Comparison of ENCODE assay signal across 10 mouse cellular contexts in the genomic region with DNA sequence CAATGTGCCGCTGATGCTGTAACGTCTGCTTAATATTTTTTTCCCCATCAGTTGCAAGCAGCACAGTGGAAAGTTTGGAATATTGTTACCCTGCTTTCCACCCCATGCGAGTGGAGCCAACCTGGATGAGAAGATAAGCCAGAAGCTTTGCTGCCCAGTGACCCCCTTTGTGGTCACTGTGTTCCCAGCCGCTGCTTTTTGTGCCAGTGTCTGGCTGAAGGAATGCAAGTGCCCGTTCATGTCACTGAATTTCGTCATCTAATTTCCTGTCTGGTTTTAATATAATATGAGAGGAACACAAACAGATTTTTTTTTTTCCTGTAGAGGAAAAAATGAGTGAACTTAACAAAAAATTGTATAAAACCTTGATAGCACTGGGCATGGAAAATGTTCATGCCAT.
"Had no signal": no experiment of that assay in that cellular context is flagged by ENCODE, and none has a peak within 500 bp of the region (broad histone marks: within the 10 kb centered on the region; RNA-seq: fewer than 3 reads in every experiment).

No protein-coding gene starts in this region.

- ATAC-seq: lung, postnatal 0 days; midbrain, embryonic 13.5 days had no signal

- DNase-seq: kidney, postnatal 10 days; kidney, postnatal 4 days; lung, adult 2 months; lung, postnatal 36 days; right cerebral cortex, postnatal 4 days; spleen, adult 18-20 months; thymus, adult 2 months; thymus, postnatal 36 days had no signal
